Comparison of ENCODE assay signal across 9 mouse cellular contexts in the genomic region with DNA sequence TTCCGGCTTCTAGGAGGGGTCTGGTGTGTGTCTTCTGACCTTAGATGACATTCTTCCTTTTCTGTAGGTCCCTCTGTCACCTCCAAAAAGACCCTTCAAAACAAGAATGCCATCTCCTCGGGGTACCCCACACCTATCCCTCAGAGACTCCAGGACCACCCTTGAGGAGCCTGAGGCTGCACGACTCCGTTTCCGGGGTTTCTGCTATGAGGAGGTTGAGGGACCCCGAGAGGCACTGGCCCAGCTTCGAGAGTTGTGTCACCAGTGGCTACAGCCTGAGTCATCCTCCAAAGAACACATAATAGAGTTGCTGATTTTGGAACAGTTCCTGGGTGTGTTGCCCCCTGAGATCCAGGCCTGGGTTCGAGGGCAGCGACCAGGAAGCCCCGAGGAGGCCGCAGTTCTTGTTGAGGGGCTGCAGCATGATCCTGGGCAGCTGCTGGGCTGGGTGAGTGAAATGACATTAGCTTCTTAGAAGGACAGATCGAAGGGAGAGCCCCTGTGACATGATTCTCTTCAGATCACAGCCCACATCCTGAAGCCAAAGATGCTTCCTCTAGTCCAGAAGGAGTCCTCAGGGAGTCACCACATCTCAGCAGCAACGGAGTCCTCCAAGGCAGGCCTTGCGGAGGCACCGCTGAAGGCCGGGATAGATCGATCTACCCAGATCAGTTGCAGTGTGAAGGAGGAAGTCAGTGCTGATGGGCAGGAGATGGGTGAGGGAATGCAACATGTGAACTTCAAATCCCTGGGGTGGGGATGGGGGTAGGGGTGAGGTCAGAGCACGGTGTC. TPM values are rescaled to one million over a fixed set of nuclear protein-coding genes. Genes with fewer than 3 reads are reported as not detected.
DNase-seq lines count a peak whose midpoint lies in the region; ATAC-seq lines count a peak whose summit lies in the region.
"Had no signal": no experiment of that assay in that cellular context is flagged by ENCODE, and none has a peak within 500 bp of the region (broad histone marks: within the 10 kb centered on the region; RNA-seq: fewer than 3 reads in every experiment).

No protein-coding gene starts in this region.

- no peak for DNase-seq in heart, embryonic 10.5 days (ENCODE audit: low spot score)
- DNase-seq in heart, adult 8-10 months (ENCODE audit: low spot score): no peak
- no peak for DNase-seq in hindbrain, embryonic 11.5 days (ENCODE audit: low spot score)
- DNase-seq in gastrocnemius, postnatal 25 days: no peak
- DNase-seq in spleen, postnatal 36 days (ENCODE audit: low spot score in 2 of 2): no peak
- no peak for DNase-seq in gastrocnemius, postnatal 10 days

- no peak for ATAC-seq in hindbrain, embryonic 11.5 days (ENCODE audit: low FRiP score)
- no peak for ATAC-seq in midbrain, embryonic 12.5 days (ENCODE audit: low FRiP score, low read depth)

- 81% methylated on average over 18 of the region's 18 CpGs for WGBS in heart, embryonic 10.5 days
- WGBS in hindbrain, embryonic 11.5 days: 91% methylated on average over 18 of the region's 18 CpGs
- WGBS in midbrain, embryonic 12.5 days: 91% methylated on average over 18 of the region's 18 CpGs

- H3K36me3 ChIP-seq in heart, embryonic 10.5 days: peaks cover 8% of the 10 kb centered on the region
- no peaks in the 10 kb centered on the region for H3K36me3 ChIP-seq in hindbrain, embryonic 11.5 days (ENCODE audit: control insufficient read depth, insufficient read depth, low read length)
- H3K36me3 ChIP-seq in midbrain, embryonic 12.5 days: peaks cover 8% of the 10 kb centered on the region; the same call in 1 of the 2 replicates

- no peak overlapping the region for H3K4me2 ChIP-seq in hindbrain, embryonic 11.5 days (replicated peaks; ENCODE audit: low read depth, low read length)
- peak overlapping the region; percentile 68 for H3K4me2 ChIP-seq in midbrain, embryonic 12.5 days (replicated peaks)

- peak overlapping the region; percentile 69; the same call in 1 of the 2 replicates for H3K9ac ChIP-seq in hindbrain, embryonic 11.5 days (ENCODE audit: low read depth, low read length)
- H3K9ac ChIP-seq in midbrain, embryonic 12.5 days (replicated peaks): peak overlapping the region; percentile 67; the same call in 1 of the 2 replicates

- peak overlapping the region; percentile 72 for H3K4me3 ChIP-seq in heart, embryonic 10.5 days
- no peak overlapping the region; the same call in 1 of the 2 replicates for H3K4me3 ChIP-seq in brown adipose tissue, adult 24 weeks (ENCODE audit: insufficient read depth, low read depth, low read length)
- H3K4me3 ChIP-seq in hindbrain, embryonic 11.5 days (ENCODE audit: low read depth, low read length): no peak overlapping the region; the same call in 1 of the 2 replicates
- H3K4me3 ChIP-seq in midbrain, embryonic 12.5 days: peak overlapping the region; percentile 72; the same call in 1 of the 2 replicates

- H3K9me3 ChIP-seq in heart, embryonic 10.5 days: no peaks in the 10 kb centered on the region
- no peaks in the 10 kb centered on the region for H3K9me3 ChIP-seq in hindbrain, embryonic 11.5 days (ENCODE audit: control insufficient read depth, low read length)
- H3K9me3 ChIP-seq in midbrain, embryonic 12.5 days: no peaks in the 10 kb centered on the region

- peak overlapping the region; percentile 92 for H3K27ac ChIP-seq in heart, embryonic 10.5 days
- peak overlapping the region; percentile 92 for H3K27ac ChIP-seq in brown adipose tissue, adult 24 weeks (replicated peaks; ENCODE audit: low read depth, low read length)
- H3K27ac ChIP-seq in hindbrain, embryonic 11.5 days (ENCODE audit: low read depth, low read length): no peak overlapping the region
- H3K27ac ChIP-seq in midbrain, embryonic 12.5 days (replicated peaks): peak overlapping the region; percentile 93

- no peaks in the 10 kb centered on the region for H3K27me3 ChIP-seq in heart, embryonic 10.5 days (ENCODE audit: insufficient read depth, poor library complexity, severe bottlenecking)
- H3K27me3 ChIP-seq in hindbrain, embryonic 11.5 days (ENCODE audit: control insufficient read depth, insufficient read depth, low read length): no peaks in the 10 kb centered on the region
- H3K27me3 ChIP-seq in midbrain, embryonic 12.5 days: no peaks in the 10 kb centered on the region

- peaks cover 23% of the 10 kb centered on the region for H3K4me1 ChIP-seq in heart, embryonic 10.5 days
- H3K4me1 ChIP-seq in brown adipose tissue, adult 24 weeks (ENCODE audit: control insufficient read depth, insufficient read depth, insufficient read length, low read length): peaks cover 9% of the 10 kb centered on the region
- H3K4me1 ChIP-seq in hindbrain, embryonic 11.5 days (replicated peaks; ENCODE audit: control insufficient read depth, insufficient read depth, low read length): no peaks in the 10 kb centered on the region; the same call in 1 of the 2 replicates
- peaks cover 12% of the 10 kb centered on the region for H3K4me1 ChIP-seq in midbrain, embryonic 12.5 days

RNA-seq across cellular contexts. Expression of gene Zfp446, which starts 1.5 kb away (rescaled TPM):
- 8.2 and 8.4 TPM in 2 replicates for polyA plus RNA-seq in heart, embryonic 10.5 days (2016; fragmentation: Nextera tagmentation; extraction: Ambion mirVana)
- 1 to 10 TPM; 2.2 to 4.1 (median 3.6) TPM for total RNA-seq in heart, adult 8-10 months (2022)
- 0.55 and 1.2 TPM in 2 replicates for polyA plus RNA-seq in brown adipose tissue, adult 24 weeks (2012; ENCODE audit: insufficient read depth, insufficient read length, missing spikeins)
- 8.5 and 11.7 TPM in 2 replicates for polyA plus RNA-seq in hindbrain, embryonic 11.5 days (2014; fragmentation: Nextera tagmentation; extraction: Ambion mirVana)
- 18.1 and 18.7 TPM in 2 replicates for polyA plus RNA-seq in midbrain, embryonic 12.5 days (2016; fragmentation: Nextera tagmentation; extraction: Ambion mirVana)
- total RNA-seq in gastrocnemius, postnatal 25 days (2021): 1 to 10 TPM; 2.1 to 2.4 TPM
- total RNA-seq in gastrocnemius, postnatal 10 days (2021): 1 to 10 TPM; 2.1 to 3.8 TPM

RNA-seq across cellular contexts. Expression of gene Zfp324, which starts 13.5 kb away (rescaled TPM):
- 7.8 and 8.4 TPM in 2 replicates for polyA plus RNA-seq in heart, embryonic 10.5 days (2016; fragmentation: Nextera tagmentation; extraction: Ambion mirVana)
- total RNA-seq in heart, adult 8-10 months (2022): 1 to 10 TPM; 2.7 to 3.2 (median 2.8) TPM
- polyA plus RNA-seq in brown adipose tissue, adult 24 weeks (2012; ENCODE audit: insufficient read depth, insufficient read length, missing spikeins): 1.4 and 2.7 TPM in 2 replicates
- 7.4 and 8.0 TPM in 2 replicates for polyA plus RNA-seq in hindbrain, embryonic 11.5 days (2014; fragmentation: Nextera tagmentation; extraction: Ambion mirVana)
- 14.2 and 15.5 TPM in 2 replicates for polyA plus RNA-seq in midbrain, embryonic 12.5 days (2016; fragmentation: Nextera tagmentation; extraction: Ambion mirVana)
- 1 to 10 TPM; 2.0 to 2.2 TPM for total RNA-seq in gastrocnemius, postnatal 25 days (2021)
- 1 to 10 TPM; 2.8 to 4.8 TPM for total RNA-seq in gastrocnemius, postnatal 10 days (2021)

RNA-seq across cellular contexts. Expression of gene Slc27a5, which starts 18.9 kb away (rescaled TPM):
- not detected in 2 replicates for polyA plus RNA-seq in heart, embryonic 10.5 days (2016; fragmentation: Nextera tagmentation; extraction: Ambion mirVana)
- not detected for total RNA-seq in heart, adult 8-10 months (2022)
- polyA plus RNA-seq in brown adipose tissue, adult 24 weeks (2012; ENCODE audit: insufficient read depth, insufficient read length, missing spikeins): not detected in 2 replicates
- not detected in 2 replicates for polyA plus RNA-seq in hindbrain, embryonic 11.5 days (2014; fragmentation: Nextera tagmentation; extraction: Ambion mirVana)
- polyA plus RNA-seq in midbrain, embryonic 12.5 days (2016; fragmentation: Nextera tagmentation; extraction: Ambion mirVana): 0.13 TPM in 1 of 2 replicates, not detected in the other
- total RNA-seq in gastrocnemius, postnatal 25 days (2021): not detected
- under 1 TPM in 1 of 2 experiments, not detected in 1; 0.16 TPM for total RNA-seq in gastrocnemius, postnatal 10 days (2021)
- total RNA-seq: layer of hippocampus, postnatal 10 days had no signal

RNA-seq across cellular contexts. Expression of gene Trim28, which starts 19.8 kb away (rescaled TPM):
- polyA plus RNA-seq in heart, embryonic 10.5 days (2016; fragmentation: Nextera tagmentation; extraction: Ambion mirVana): 219 and 367 TPM in 2 replicates
- total RNA-seq in heart, adult 8-10 months (2022): 10 to 100 TPM; 77.8 to 92.6 (median 83.6) TPM
- 39.4 and 56.3 TPM in 2 replicates for polyA plus RNA-seq in brown adipose tissue, adult 24 weeks (2012; ENCODE audit: insufficient read depth, insufficient read length, missing spikeins)
- polyA plus RNA-seq in hindbrain, embryonic 11.5 days (2014; fragmentation: Nextera tagmentation; extraction: Ambion mirVana): 427 and 438 TPM in 2 replicates
- polyA plus RNA-seq in midbrain, embryonic 12.5 days (2016; fragmentation: Nextera tagmentation; extraction: Ambion mirVana): 376 and 420 TPM in 2 replicates
- total RNA-seq in gastrocnemius, postnatal 25 days (2021): 10 to 100 TPM; 59.1 to 60.7 TPM
- 100 to 1,000 TPM; 118 to 161 TPM for total RNA-seq in gastrocnemius, postnatal 10 days (2021)

RNA-seq across cellular contexts. Expression of gene Zbtb45, which starts 30.7 kb away (rescaled TPM):
- 18.2 and 20.8 TPM in 2 replicates for polyA plus RNA-seq in heart, embryonic 10.5 days (2016; fragmentation: Nextera tagmentation; extraction: Ambion mirVana)
- 10 to 100 TPM in 1 of 4 experiments, 1 to 10 TPM in 3; 6.9 to 11.3 (median 7.2) TPM for total RNA-seq in heart, adult 8-10 months (2022)
- polyA plus RNA-seq in brown adipose tissue, adult 24 weeks (2012; ENCODE audit: insufficient read depth, insufficient read length, missing spikeins): 2.1 and 4.0 TPM in 2 replicates
- polyA plus RNA-seq in hindbrain, embryonic 11.5 days (2014; fragmentation: Nextera tagmentation; extraction: Ambion mirVana): 25.0 and 25.3 TPM in 2 replicates
- polyA plus RNA-seq in midbrain, embryonic 12.5 days (2016; fragmentation: Nextera tagmentation; extraction: Ambion mirVana): 36.6 and 37.1 TPM in 2 replicates
- 1 to 10 TPM; 2.7 to 4.9 TPM for total RNA-seq in gastrocnemius, postnatal 25 days (2021)
- total RNA-seq in gastrocnemius, postnatal 10 days (2021): 1 to 10 TPM; 5.5 to 6.6 TPM

Comparison
In these comparisons a context has a peak if more than half of its experiments do, and no peak if none do; other contexts are left out.
1. H3K4me3 ChIP-seq: peak in heart, embryonic 10.5 days (single experiment) and midbrain, embryonic 12.5 days (single experiment); none in brown adipose tissue, adult 24 weeks (single experiment) and hindbrain, embryonic 11.5 days (single experiment).